Comparison of ENCODE assay signal across 8 mouse cellular contexts in genomic region chr4:32240457-32241030, GRCm38 (mm10). TPM values are rescaled to one million over a fixed set of nuclear protein-coding genes. Genes with fewer than 3 reads are reported as not detected.
A peak's percentile ranks its signal among the peaks of the same experiment; 100 is the strongest.
DNase-seq lines count a peak whose midpoint lies in the region; ATAC-seq and TF ChIP-seq lines count a peak whose summit lies in the region.

No protein-coding gene starts in this region.

- peak; percentile 58 for DNase-seq in embryo, embryonic 10.5 days (ENCODE audit: low spot score)
- no peak for DNase-seq in embryo, embryonic 10 days (ENCODE audit: low spot score)
- DNase-seq in neural tube, embryonic 11.5 days (ENCODE audit: low spot score) = no peak
- DNase-seq in neural tube, embryonic 10.5 days (ENCODE audit: extremely low spot score, low spot score) = no peak
- no peak for DNase-seq in stomach, postnatal 0 days (ENCODE audit: low spot score)
- no peak for DNase-seq in adipocyte (ENCODE audit: low spot score)
- DNase-seq in ovary, postnatal 14 days (ENCODE audit: low spot score) = no peak

- peak overlapping the region; percentile 100 for H3K27ac ChIP-seq in neural tube, embryonic 11.5 days (ENCODE audit: low read depth, low read length)
- no peak overlapping the region for H3K27ac ChIP-seq in liver, embryonic 12.5 days
- no peak overlapping the region for H3K27ac ChIP-seq in stomach, postnatal 0 days (replicated peaks)

- ATAC-seq in neural tube, embryonic 11.5 days (ENCODE audit: insufficient read depth, low FRiP score, low TSS enrichment) = no peak
- ATAC-seq in liver, embryonic 12.5 days = no peak
- ATAC-seq in stomach, postnatal 0 days (ENCODE audit: low FRiP score, low TSS enrichment) = no peak

- TF ChIP-seq CTCF in stomach, postnatal 0 days (IDR thresholded peaks at IDR 0.05; ENCODE audit: low read depth) = no peak

- H3K9ac ChIP-seq in neural tube, embryonic 11.5 days (ENCODE audit: low read length) = peak overlapping the region; percentile 98
- no peak overlapping the region for H3K9ac ChIP-seq in liver, embryonic 12.5 days
- peak overlapping the region; percentile 95; the same call in 1 of the 2 replicates for H3K9ac ChIP-seq in stomach, postnatal 0 days (ENCODE audit: low read length)

- H3K4me3 ChIP-seq in neural tube, embryonic 11.5 days (ENCODE audit: low read depth, low read length) = peak overlapping the region; percentile 94
- H3K4me3 ChIP-seq in liver, embryonic 12.5 days = no peak overlapping the region
- no peak overlapping the region; the same call in 1 of the 2 replicates for H3K4me3 ChIP-seq in stomach, postnatal 0 days (ENCODE audit: low read depth, low read length)

- no peak for TF ChIP-seq EP300 in stomach, postnatal 0 days (optimal IDR thresholded peaks at IDR 0.05)

- WGBS in neural tube, embryonic 11.5 days = 6% methylated on average over 9 of the region's 9 CpGs
- 26% methylated on average over 9 of the region's 9 CpGs for WGBS in liver, embryonic 12.5 days (ENCODE audit: insufficient replicate concordance)
- 41% methylated on average over 9 of the region's 9 CpGs for WGBS in stomach, postnatal 0 days

- peak overlapping the region; percentile 84 for H3K4me2 ChIP-seq in neural tube, embryonic 11.5 days (ENCODE audit: low read depth)
- peak overlapping the region; percentile 99 for H3K4me2 ChIP-seq in liver, embryonic 12.5 days
- peak overlapping the region; percentile 95 for H3K4me2 ChIP-seq in stomach, postnatal 0 days (replicated peaks; ENCODE audit: low read depth)

- peaks cover 26% of the 10 kb centered on the region for H3K4me1 ChIP-seq in neural tube, embryonic 11.5 days (ENCODE audit: control insufficient read depth, insufficient read depth, low read length)
- H3K4me1 ChIP-seq in liver, embryonic 12.5 days = peaks cover 28% of the 10 kb centered on the region
- H3K4me1 ChIP-seq in stomach, postnatal 0 days (replicated peaks; ENCODE audit: control insufficient read depth, insufficient read depth) = no peaks in the 10 kb centered on the region

- no peaks in the 10 kb centered on the region for H3K36me3 ChIP-seq in neural tube, embryonic 11.5 days (ENCODE audit: control insufficient read depth, insufficient read depth, low read length)
- no peaks in the 10 kb centered on the region for H3K36me3 ChIP-seq in liver, embryonic 12.5 days
- H3K36me3 ChIP-seq in stomach, postnatal 0 days (ENCODE audit: control insufficient read depth, insufficient read depth, low read length) = no peaks in the 10 kb centered on the region

- H3K9me3 ChIP-seq in neural tube, embryonic 11.5 days (ENCODE audit: control insufficient read depth, low read length) = no peaks in the 10 kb centered on the region
- H3K9me3 ChIP-seq in liver, embryonic 12.5 days (replicated peaks) = no peaks in the 10 kb centered on the region
- no peaks in the 10 kb centered on the region for H3K9me3 ChIP-seq in stomach, postnatal 0 days (ENCODE audit: control insufficient read depth, low read length)

- H3K27me3 ChIP-seq in neural tube, embryonic 11.5 days (ENCODE audit: control insufficient read depth, insufficient read depth, low read length) = no peaks in the 10 kb centered on the region
- H3K27me3 ChIP-seq in liver, embryonic 12.5 days (replicated peaks) = peaks cover 80% of the 10 kb centered on the region
- H3K27me3 ChIP-seq in stomach, postnatal 0 days (ENCODE audit: control insufficient read depth, insufficient read depth, low read length) = no peaks in the 10 kb centered on the region; the same call in 1 of the 2 replicates

RNA-seq across cellular contexts. Expression of gene Bach2, which starts 1.9 kb away (rescaled TPM):
- 27.3 and 29.9 TPM in 2 replicates for polyA plus RNA-seq in neural tube, embryonic 11.5 days (2014; fragmentation: Nextera tagmentation; extraction: Ambion mirVana)
- 1.1 and 1.8 TPM in 2 replicates for polyA plus RNA-seq in liver, embryonic 12.5 days (2016; fragmentation: Nextera tagmentation; extraction: Ambion mirVana)
- 1.9 TPM in 2 replicates for polyA plus RNA-seq in stomach, postnatal 0 days (2015; fragmentation: Nextera tagmentation; extraction: Ambion mirVana)
